Mouse (Mus musculus) heart, adult 2 months (tissue): ENCODE results near the gene Aaed1. TPM values are rescaled to one million over a fixed set of nuclear protein-coding genes. Genes with fewer than 3 reads are reported as not detected.

ENCODE experiments used
- DNase-seq, 2 experiments: peaks; one replicate each; pipeline ENCODE4 v3.0.0; 2021
- H3K27ac ChIP-seq: fragments of 200-600 bp; 2 replicates; pipeline ENCODE4 v1.8.1; 2022
- H3K27me3 ChIP-seq: fragments of 200-500 bp; 2 replicates; pipeline ENCODE4 v1.6.1; 2012; ENCODE audit warnings: mild to moderate bottlenecking, low read length, inconsistent platforms, mixed read lengths; ENCODE audit not compliant: control insufficient read depth, insufficient read depth
- H3K36me3 ChIP-seq: fragments of 200-500 bp; 2 replicates; pipeline ENCODE4 v1.6.1; 2012; ENCODE audit warnings: low read length, inconsistent platforms; ENCODE audit not compliant: control insufficient read depth, insufficient read depth
- H3K4me1 ChIP-seq: fragments of 200-500 bp; 2 replicates; pipeline ENCODE4 v1.6.1; 2011; ENCODE audit warnings: low read length; ENCODE audit not compliant: control insufficient read depth, insufficient read depth
- H3K4me3 ChIP-seq: fragments of 200-600 bp; 2 replicates; pipeline ENCODE4 v1.8.1; 2022
- H3K79me2 ChIP-seq: fragments of 200-500 bp; replicated peaks from 2 replicates; pipeline ENCODE4 v1.6.1; 2012; ENCODE audit warnings: mild to moderate bottlenecking, inconsistent platforms, low read length, moderate library complexity, mixed read lengths; ENCODE audit not compliant: control insufficient read depth, insufficient read depth
- H3K9ac ChIP-seq: fragments of 200-500 bp; 2 replicates; pipeline ENCODE4 v1.6.1; 2012; ENCODE audit warnings: low read depth, mild to moderate bottlenecking, control low read depth, inconsistent platforms, low read length, mixed read lengths
- CTCF ChIP-seq: fragments of 200-600 bp; IDR thresholded peaks from 2 replicates; pipeline ENCODE4 v1.8.1; 2022; ENCODE audit warnings: antibody characterized with exemption, mild to moderate bottlenecking, moderate library complexity
- EP300 ChIP-seq: fragments of 200-500 bp; IDR thresholded peaks from 2 replicates; pipeline ENCODE4 v1.6.1; 2011; ENCODE audit warnings: low read depth, low read length, control low read depth; ENCODE audit not compliant: insufficient read depth
- POLR2A ChIP-seq: fragments of 200-500 bp; IDR thresholded peaks from 2 replicates; pipeline ENCODE4 v1.6.1; 2011; ENCODE audit warnings: mild to moderate bottlenecking, low read depth, low read length, control low read depth; ENCODE audit not compliant: insufficient read depth
- WGBS: fragments of 180-500 bp; shearing (Covaris S2); methylation state at CpG from one replicate; pipeline ENCODE4 v1.1.7; 2018; 5-methylcytosine and 5-hydroxymethylcytosine counted together
- intact Hi-C: fragments of 180-260 bp; cut with DNase I; formaldehyde crosslinking; loops from one replicate; pipeline ENCODE4 v1.15.1; 2025
- polyA plus RNA-seq: library from polyadenylated mRNA; depleted of rRNA; stranded (reverse); fragments of >200 nt; gene quantifications from 2 replicates; pipeline ENCODE4 v1.2.3, GENCODE M21; 2012
- total RNA-seq, 2 experiments: library from RNA; stranded (reverse); gene quantifications; 2 replicates each; pipeline ENCODE4 v1.2.3; 2021

Aaed1 gene
- total and polyA plus RNA-seq, 3 experiments: 19.6 to 65.7 (median 55.7) TPM

DNA sequence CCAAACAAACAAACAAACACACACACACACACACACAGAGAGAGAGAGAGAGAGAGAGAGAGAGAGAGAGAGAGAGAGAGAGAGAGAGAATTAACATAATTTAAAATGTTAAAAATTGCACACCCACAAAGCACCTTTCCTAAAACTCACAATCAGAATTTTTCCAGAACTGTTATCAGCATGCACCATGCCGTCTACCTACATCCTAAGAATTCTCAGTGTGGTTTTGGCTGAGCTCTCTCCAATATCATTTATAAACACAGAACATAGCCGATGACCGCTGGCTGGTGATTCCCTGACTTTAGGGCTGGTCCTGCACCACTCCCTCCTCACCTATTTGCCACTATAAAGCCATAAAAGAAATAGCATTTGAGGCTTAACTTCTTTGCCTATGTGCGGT, 44.1 kb downstream of the Aaed1 start:
- H3K36me3 ChIP-seq: no peaks in the 10 kb centered on the region
- intact Hi-C loops: no loop called here
- WGBS: 76% methylated on average over 4 of the region's 4 CpGs
- H3K9ac ChIP-seq: no peak overlapping the region
- H3K27ac ChIP-seq: no peak overlapping the region
- TF ChIP-seq POLR2A (no peak), EP300 (no peak), CTCF (no peak)
- H3K4me3 ChIP-seq: no peak overlapping the region
- no peaks in the 10 kb centered on the region for H3K27me3 ChIP-seq
- H3K79me2 ChIP-seq: peaks cover 2% of the 10 kb centered on the region; the same call in 1 of the 2 replicates
- no peak for DNase-seq
- H3K4me1 ChIP-seq: no peaks in the 10 kb centered on the region

DNA sequence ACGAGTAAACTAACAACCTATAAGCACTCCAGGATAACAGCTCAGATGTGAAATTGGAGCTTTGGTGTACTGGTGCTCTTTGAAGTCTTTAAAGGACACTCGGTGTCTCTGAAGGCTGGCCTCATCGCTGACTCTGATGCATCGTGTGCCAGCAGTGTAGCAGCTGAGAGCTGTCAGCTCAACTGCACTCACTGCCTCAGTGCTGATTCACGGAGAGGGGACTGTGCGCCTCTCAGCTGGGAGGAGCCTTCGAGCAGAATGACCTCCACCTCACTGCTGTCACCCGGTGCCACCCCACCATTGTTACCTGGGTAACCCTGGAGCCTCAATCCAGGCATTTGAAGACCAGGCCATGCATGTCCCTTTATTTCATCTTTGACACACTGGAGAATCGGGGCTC, 45.4 kb downstream of the Aaed1 start:
- H3K4me1 ChIP-seq: no peaks in the 10 kb centered on the region
- H3K27me3 ChIP-seq: no peaks in the 10 kb centered on the region
- TF ChIP-seq CTCF (no peak), POLR2A (no peak), EP300 (no peak)
- no peaks in the 10 kb centered on the region for H3K36me3 ChIP-seq
- intact Hi-C loops: no loop called here
- no peak overlapping the region for H3K9ac ChIP-seq
- H3K27ac ChIP-seq: no peak overlapping the region
- peaks cover 2% of the 10 kb centered on the region; the same call in 1 of the 2 replicates for H3K79me2 ChIP-seq
- DNase-seq: no peak
- no peak overlapping the region for H3K4me3 ChIP-seq
- WGBS: 56% methylated on average over 9 of the region's 9 CpGs

DNA sequence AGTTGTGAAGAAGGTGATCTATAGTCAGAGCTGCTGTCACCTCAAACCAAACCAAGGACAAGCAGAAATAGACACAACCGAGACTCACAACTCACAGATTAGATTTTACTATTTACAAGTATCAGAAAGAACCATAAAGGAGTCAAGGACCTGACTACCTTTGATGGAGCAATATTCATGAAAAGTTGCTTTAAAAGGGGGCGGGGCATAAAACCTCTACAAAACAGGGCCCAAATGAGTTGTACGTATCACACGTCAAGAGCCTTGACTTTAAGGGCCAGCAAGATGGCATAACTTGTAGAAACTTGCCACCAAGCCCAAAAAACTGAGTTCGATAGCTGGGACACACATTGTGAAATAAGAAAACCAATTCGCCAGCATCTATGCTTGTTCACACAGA, 47.9 kb downstream of the Aaed1 start:
- H3K4me3 ChIP-seq: no peak overlapping the region
- no peak for DNase-seq
- intact Hi-C loops: no loop called here
- TF ChIP-seq EP300 (no peak), CTCF (no peak), POLR2A (no peak)
- peaks cover 2% of the 10 kb centered on the region; the same call in 1 of the 2 replicates for H3K79me2 ChIP-seq
- H3K4me1 ChIP-seq: no peaks in the 10 kb centered on the region; the same call in 1 of the 2 replicates
- no peaks in the 10 kb centered on the region for H3K36me3 ChIP-seq
- no peak overlapping the region for H3K27ac ChIP-seq
- no peaks in the 10 kb centered on the region for H3K27me3 ChIP-seq
- no peak overlapping the region for H3K9ac ChIP-seq
- WGBS: 87% methylated on average over 6 of the region's 6 CpGs

DNA sequence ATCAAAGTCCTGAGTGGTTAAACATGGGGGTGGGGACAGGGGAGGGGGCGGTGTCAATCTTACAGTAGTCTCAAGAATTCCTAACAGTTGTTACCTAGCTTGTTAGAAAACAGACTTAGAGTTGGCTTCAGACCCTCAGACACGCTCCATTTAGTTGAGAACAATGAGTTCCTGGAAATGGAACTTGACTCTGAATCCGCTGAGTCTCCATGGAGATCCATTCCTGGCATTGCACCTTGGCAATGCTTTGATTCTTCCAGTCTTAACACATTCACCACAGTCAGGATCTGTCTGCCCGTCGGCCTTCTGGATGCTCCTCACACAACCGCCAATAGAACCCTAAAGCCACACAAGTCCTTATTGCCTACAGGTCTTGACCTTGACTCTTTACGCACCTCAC, 52.6 kb downstream of the Aaed1 start:
- Histone ChIP-seq H3K36me3 (no peaks in the 10 kb centered on the region), H3K27ac (no peak overlapping the region), H3K9ac (no peak overlapping the region), H3K79me2 (no peaks in the 10 kb centered on the region), H3K4me3 (no peak overlapping the region), H3K27me3 (no peaks in the 10 kb centered on the region), H3K4me1 (no peaks in the 10 kb centered on the region; the same call in 1 of the 2 replicates)
- 89% methylated on average over 7 of the region's 7 CpGs for WGBS
- intact Hi-C loops: no loop called here
- no peak for DNase-seq
- TF ChIP-seq CTCF: no peak
- TF ChIP-seq EP300: no peak
- no peak for TF ChIP-seq POLR2A

DNA sequence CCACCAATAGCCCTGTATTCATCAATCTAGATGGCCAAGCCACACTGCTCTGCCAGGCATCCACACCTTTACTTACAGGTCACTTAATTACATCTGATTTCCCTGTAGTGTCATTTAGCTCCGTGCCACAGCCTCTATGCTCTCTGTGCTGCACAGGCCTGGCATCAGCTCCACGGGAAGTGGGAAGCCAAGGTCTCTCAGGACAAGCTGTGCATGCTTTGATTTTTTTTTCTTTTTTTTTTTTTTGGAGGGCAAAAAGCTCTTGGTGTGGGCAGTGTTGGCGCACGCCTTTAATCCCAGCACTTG, 54.0 kb downstream of the Aaed1 start:
- Histone ChIP-seq H3K27ac (no peak overlapping the region), H3K27me3 (no peaks in the 10 kb centered on the region), H3K9ac (no peak overlapping the region), H3K4me3 (no peak overlapping the region), H3K4me1 (no peaks in the 10 kb centered on the region; the same call in 1 of the 2 replicates), H3K79me2 (no peaks in the 10 kb centered on the region), H3K36me3 (no peaks in the 10 kb centered on the region)
- intact Hi-C loops: no loop called here
- no peak for TF ChIP-seq POLR2A
- no peak for TF ChIP-seq EP300
- no peak for TF ChIP-seq CTCF
- 88% methylated on average over 4 of the region's 4 CpGs for WGBS
- no peak for DNase-seq

DNA sequence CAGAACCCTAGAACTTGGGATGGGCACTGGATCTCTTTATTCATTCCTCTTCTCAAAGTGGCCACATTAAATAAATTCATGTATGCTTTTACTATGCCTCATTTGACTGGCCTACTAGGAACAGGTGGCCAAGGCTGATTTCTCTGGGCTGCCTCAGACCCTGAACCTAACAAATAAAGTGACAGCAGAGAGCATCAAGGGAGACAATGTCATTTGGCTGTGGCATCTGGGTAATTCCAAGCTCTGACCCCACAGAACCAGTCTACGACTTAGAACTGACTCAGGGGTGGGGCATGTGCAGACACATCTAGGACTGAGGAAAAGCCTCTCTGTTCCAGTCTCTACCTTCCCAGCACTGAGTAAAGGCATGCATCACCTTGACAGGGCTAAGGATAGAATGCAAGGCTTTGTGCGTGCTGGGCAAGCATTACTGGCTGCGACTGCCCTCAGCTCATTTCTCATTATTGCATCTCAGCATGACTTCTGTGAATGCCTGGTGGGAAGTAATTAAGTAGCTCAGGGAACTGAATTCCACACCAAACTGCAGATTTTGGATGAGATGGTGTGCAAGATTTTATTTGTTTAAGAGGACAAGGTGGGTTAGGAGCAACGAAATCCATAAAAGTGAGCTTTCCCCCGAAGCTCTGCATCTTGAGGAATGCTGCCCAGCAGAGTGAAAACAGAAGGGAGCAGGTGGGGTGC, 54.5 kb downstream of the Aaed1 start:
- intact Hi-C loops: no loop called here
- DNase-seq: no peak
- Histone ChIP-seq H3K4me3 (no peak overlapping the region), H3K9ac (no peak overlapping the region), H3K27me3 (no peaks in the 10 kb centered on the region), H3K79me2 (no peaks in the 10 kb centered on the region), H3K36me3 (no peaks in the 10 kb centered on the region), H3K27ac (no peak overlapping the region), H3K4me1 (no peaks in the 10 kb centered on the region; the same call in 1 of the 2 replicates)
- TF ChIP-seq EP300 (no peak), POLR2A (no peak), CTCF (no peak)
- WGBS: 75% methylated on average over 5 of the region's 5 CpGs
